Mouse (Mus musculus) liver, embryonic 14.5 days (tissue): ENCODE results near the gene Smyd3.

Experiments used
- CTCF ChIP-seq: IDR thresholded peaks from 2 replicates; pipeline ENCODE4 v1.5.1; 2016; ENCODE audit warnings: antibody characterized with exemption, low read depth, control low read depth
- EP300 ChIP-seq: IDR thresholded peaks from 2 replicates; pipeline ENCODE4 v1.6.1; 2016; ENCODE audit warnings: antibody characterized with exemption, low read depth

GRCm38 (mm10) chr1:179354250-179354649 is 163.6 kb downstream of the Smyd3 start:
- TF ChIP-seq EP300 (no peak), CTCF (no peak)
